Mouse (Mus musculus) granulocyte monocyte progenitor cell, adult 5-6 weeks (primary cell): Measurements from ENCODE around the gene Zbtb5. TPM values are rescaled to one million over a fixed set of nuclear protein-coding genes. Genes with fewer than 3 reads are reported as not detected.

ENCODE experiments used
- total RNA-seq, 2 experiments: library from RNA; stranded (forward) in 1 of 2; stranded (reverse) in 1 of 2; fragments of 200-712, 200-1000 nt in 1 of 2; fragments of >200 nt in 1 of 2; fragmentation: Nextera tagmentation in 1 of 2; gene quantifications; 2 replicates each; pipeline ENCODE4 v1.2.3; 2014 to 2017

Gene Zbtb5
- total RNA-seq, 2 experiments from 2014 or later = 9.3 to 10.0 TPM

Other genes with a start within 250 kb of the Zbtb5 start
- gene Grhpr, start 31.0 kb downstream of the Zbtb5 start, total RNA-seq (2014; fragmentation: Nextera tagmentation) = 12.4 and 14.1 TPM in 2 replicates
- gene Grhpr, start 31.0 kb downstream of the Zbtb5 start, total RNA-seq (2017) = 8.5 and 10.3 TPM in 2 replicates
- gene Polr1e, start 6.2 kb upstream of the Zbtb5 start, total RNA-seq (2014; fragmentation: Nextera tagmentation) = 34.6 and 70.2 TPM in 2 replicates
- gene Polr1e, start 6.2 kb upstream of the Zbtb5 start, total RNA-seq (2017) = 60.8 and 64.1 TPM in 2 replicates
- 1.2 and 1.5 TPM in 2 replicates for gene Fbxo10, start 72.2 kb upstream of the Zbtb5 start, total RNA-seq (2014; fragmentation: Nextera tagmentation)
- gene Fbxo10, start 72.2 kb upstream of the Zbtb5 start, total RNA-seq (2017) = 0.93 and 1.8 TPM in 2 replicates
- 344 and 413 TPM in 2 replicates for gene Tomm5, start 95.7 kb upstream of the Zbtb5 start, total RNA-seq (2014; fragmentation: Nextera tagmentation)
- 250 and 251 TPM in 2 replicates for gene Tomm5, start 95.7 kb upstream of the Zbtb5 start, total RNA-seq (2017)
- not detected in 2 replicates for gene Frmpd1, start 172.5 kb upstream of the Zbtb5 start, total RNA-seq (2014; fragmentation: Nextera tagmentation)
- gene Frmpd1, start 172.5 kb upstream of the Zbtb5 start, total RNA-seq (2017) = not detected in 2 replicates